Mouse (Mus musculus): ENCODE measurements at regions not wholly inside any gene's neighbourhood (a gene's known extent, or its start where the extent isn't known, plus 50 kb on each side); places are given as distances from the start of the nearest gene placed in this dataset.

GRCm38 (mm10) chr3:128723100-128723499, 476.6 kb upstream of the Pitx2 start:
- Histone ChIP-seq H3K4me3 (replicated peaks; ENCODE audit: insufficient read depth, low read depth, low read length) (no peak overlapping the region), H3K27ac (ENCODE audit: insufficient read depth, low read length) (no peak overlapping the region), H3K4me1 (ENCODE audit: control insufficient read depth, insufficient read depth, low read length) (no peaks in the 10 kb centered on the region), H3K27me3 (ENCODE audit: control insufficient read depth, insufficient read depth, low read length) (no peaks in the 10 kb centered on the region)
- WGBS, result 80% methylated on average over 6 of the region's 6 CpGs
- no peak for TF ChIP-seq POLR2A (IDR thresholded peaks at IDR 0.05; ENCODE audit: borderline replicate concordance, insufficient read depth, low read length)
- TF ChIP-seq CTCF (IDR thresholded peaks at IDR 0.05; ENCODE audit: borderline replicate concordance, insufficient read depth, low read depth, low read length), result no peak
- DNase-seq, result no peak

DNA sequence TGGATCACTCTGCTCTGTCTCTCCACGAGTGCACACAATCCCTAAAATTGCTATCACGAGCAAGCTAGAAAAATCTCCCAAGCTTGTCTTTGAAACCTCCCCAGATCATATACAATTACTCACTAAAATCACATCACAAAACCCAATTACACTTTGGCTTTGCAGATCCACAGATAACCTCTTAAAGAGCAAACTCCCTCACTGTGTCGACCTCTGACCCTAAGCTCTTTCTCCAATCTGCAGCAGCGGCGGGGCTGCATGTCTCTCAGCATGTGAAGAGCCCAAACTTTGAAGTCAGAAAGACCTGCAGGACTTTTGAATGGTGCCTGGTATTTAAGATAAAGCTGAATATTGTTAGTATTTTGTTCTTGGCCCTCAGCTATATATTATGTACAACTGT, 479.4 kb upstream of the Pitx2 start:
- no peaks in the 10 kb centered on the region for H3K27me3 ChIP-seq (ENCODE audit: control insufficient read depth, insufficient read depth, low read length)
- H3K27ac ChIP-seq (ENCODE audit: insufficient read depth, low read length), result no peak overlapping the region
- TF ChIP-seq CTCF (IDR thresholded peaks at IDR 0.05; ENCODE audit: borderline replicate concordance, insufficient read depth, low read depth, low read length) (no peak), POLR2A (IDR thresholded peaks at IDR 0.05; ENCODE audit: borderline replicate concordance, insufficient read depth, low read length) (no peak)
- 61% methylated on average over 5 of the region's 5 CpGs for WGBS
- DNase-seq, result no peak
- H3K4me3 ChIP-seq (replicated peaks; ENCODE audit: insufficient read depth, low read depth, low read length), result no peak overlapping the region
- H3K4me1 ChIP-seq (ENCODE audit: control insufficient read depth, insufficient read depth, low read length), result no peaks in the 10 kb centered on the region

DNA sequence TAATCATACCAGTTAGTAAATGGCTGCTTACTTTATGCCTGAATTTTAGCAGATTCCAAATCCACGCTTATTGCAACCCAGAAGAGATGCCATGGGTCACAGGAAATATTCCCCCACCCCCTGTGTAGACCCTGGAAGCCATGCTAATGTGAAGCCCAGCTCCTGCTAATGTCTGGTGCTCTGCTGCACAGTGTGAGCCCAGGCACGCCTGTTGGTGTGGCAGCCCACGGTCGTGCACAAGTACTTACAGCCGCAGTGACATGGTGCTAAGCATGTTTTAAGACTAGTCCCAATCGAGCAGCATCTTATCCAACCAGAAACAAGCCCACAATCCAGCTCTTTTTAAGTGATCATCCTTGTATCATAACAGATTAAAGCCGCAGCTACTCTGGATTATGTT, 480.5 kb upstream of the Pitx2 start:
- TF ChIP-seq POLR2A (IDR thresholded peaks at IDR 0.05; ENCODE audit: borderline replicate concordance, insufficient read depth, low read length) (no peak), CTCF (IDR thresholded peaks at IDR 0.05; ENCODE audit: borderline replicate concordance, insufficient read depth, low read depth, low read length) (no peak)
- no peaks in the 10 kb centered on the region for H3K27me3 ChIP-seq (ENCODE audit: control insufficient read depth, insufficient read depth, low read length)
- 36% methylated on average over 7 of the region's 7 CpGs for WGBS
- no peak overlapping the region for H3K27ac ChIP-seq (ENCODE audit: insufficient read depth, low read length)
- H3K4me3 ChIP-seq (replicated peaks; ENCODE audit: insufficient read depth, low read depth, low read length), result no peak overlapping the region
- no peaks in the 10 kb centered on the region for H3K4me1 ChIP-seq (ENCODE audit: control insufficient read depth, insufficient read depth, low read length)
- DNase-seq, result no peak

- no peaks in the 10 kb centered on the region for H3K4me1 ChIP-seq (ENCODE audit: control insufficient read depth, insufficient read depth, low read length)
- DNase-seq, result no peak
- no peak overlapping the region for H3K27ac ChIP-seq (ENCODE audit: insufficient read depth, low read length)
- H3K27me3 ChIP-seq (ENCODE audit: control insufficient read depth, insufficient read depth, low read length), result no peaks in the 10 kb centered on the region
- 50% methylated on average over 3 of the region's 3 CpGs for WGBS
- no peak overlapping the region for H3K4me3 ChIP-seq (replicated peaks; ENCODE audit: insufficient read depth, low read depth, low read length)
- TF ChIP-seq CTCF (IDR thresholded peaks at IDR 0.05; ENCODE audit: borderline replicate concordance, insufficient read depth, low read depth, low read length), result no peak
- no peak for TF ChIP-seq POLR2A (IDR thresholded peaks at IDR 0.05; ENCODE audit: borderline replicate concordance, insufficient read depth, low read length)
Observed at GRCm38 (mm10) chr3:128707270-128707669, 492.4 kb upstream of the Pitx2 start.

DNA sequence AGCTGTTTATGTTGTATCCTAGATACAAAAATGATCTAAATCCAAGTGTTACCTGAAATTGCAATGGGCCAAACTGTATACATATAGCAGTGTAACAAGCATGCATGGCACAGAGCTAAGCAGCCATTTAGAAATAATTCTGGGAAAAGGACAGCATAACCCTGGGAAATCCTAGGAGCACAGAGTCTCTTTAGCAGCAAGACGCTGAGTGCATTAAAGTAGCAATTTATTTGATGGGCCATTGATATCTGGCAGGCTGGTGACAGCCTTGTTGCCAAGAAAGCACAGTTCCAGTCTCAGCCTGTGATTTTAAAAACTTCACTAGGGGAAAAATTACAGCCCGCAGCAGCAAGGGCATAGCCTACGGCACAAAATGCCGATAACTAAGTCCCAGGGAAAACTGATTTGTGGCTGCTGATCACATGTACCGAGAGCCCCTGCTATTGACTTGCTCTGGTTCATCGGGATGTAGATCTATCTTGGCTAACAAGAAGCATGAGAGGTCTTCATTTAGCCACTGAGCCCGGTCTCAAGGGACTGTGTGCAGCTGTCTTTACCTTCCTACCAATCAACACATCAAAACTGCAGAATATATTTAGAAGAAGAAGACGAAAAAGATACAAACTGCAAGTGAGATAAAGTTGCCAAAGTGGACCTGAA, 531.1 kb upstream of the Pitx2 start:
- no peak for DNase-seq
- WGBS, result 14% methylated on average over 8 of the region's 8 CpGs
- H3K27me3 ChIP-seq (ENCODE audit: control insufficient read depth, insufficient read depth, low read length), result no peaks in the 10 kb centered on the region; the same call in 1 of the 2 replicates
- H3K4me3 ChIP-seq (replicated peaks; ENCODE audit: insufficient read depth, low read depth, low read length), result no peak overlapping the region
- H3K27ac ChIP-seq (ENCODE audit: insufficient read depth, low read length), result no peak overlapping the region
- H3K4me1 ChIP-seq (ENCODE audit: control insufficient read depth, insufficient read depth, low read length), result no peaks in the 10 kb centered on the region
- TF ChIP-seq CTCF (IDR thresholded peaks at IDR 0.05; ENCODE audit: borderline replicate concordance, insufficient read depth, low read depth, low read length) (no peak), POLR2A (IDR thresholded peaks at IDR 0.05; ENCODE audit: borderline replicate concordance, insufficient read depth, low read length) (no peak)

DNA sequence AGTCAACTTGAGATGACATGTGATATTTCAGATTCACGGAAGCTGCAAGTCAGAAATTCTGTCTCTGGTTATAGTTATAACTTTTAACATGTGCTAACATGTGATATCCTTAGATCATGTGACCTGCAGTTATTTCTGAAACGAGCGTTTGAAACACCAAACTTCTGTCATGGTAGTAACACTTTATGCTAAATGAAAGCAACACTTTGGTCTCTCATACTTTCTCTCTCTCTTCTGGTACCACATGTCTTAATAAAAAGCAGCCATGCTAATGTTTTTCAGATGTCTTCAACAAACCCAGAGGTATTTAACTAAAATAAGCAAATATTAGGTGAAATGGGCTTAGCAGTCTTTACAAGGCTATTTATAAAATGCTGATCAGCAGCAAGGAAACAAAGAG, 534.5 kb upstream of the Pitx2 start:
- Histone ChIP-seq H3K4me3 (replicated peaks; ENCODE audit: insufficient read depth, low read depth, low read length) (no peak overlapping the region), H3K27ac (ENCODE audit: insufficient read depth, low read length) (no peak overlapping the region), H3K4me1 (ENCODE audit: control insufficient read depth, insufficient read depth, low read length) (no peaks in the 10 kb centered on the region), H3K27me3 (ENCODE audit: control insufficient read depth, insufficient read depth, low read length) (no peaks in the 10 kb centered on the region; the same call in 1 of the 2 replicates)
- no peak for TF ChIP-seq CTCF (IDR thresholded peaks at IDR 0.05; ENCODE audit: borderline replicate concordance, insufficient read depth, low read depth, low read length)
- WGBS, result 88% methylated on average over 3 of the region's 3 CpGs
- no peak for DNase-seq

DNA sequence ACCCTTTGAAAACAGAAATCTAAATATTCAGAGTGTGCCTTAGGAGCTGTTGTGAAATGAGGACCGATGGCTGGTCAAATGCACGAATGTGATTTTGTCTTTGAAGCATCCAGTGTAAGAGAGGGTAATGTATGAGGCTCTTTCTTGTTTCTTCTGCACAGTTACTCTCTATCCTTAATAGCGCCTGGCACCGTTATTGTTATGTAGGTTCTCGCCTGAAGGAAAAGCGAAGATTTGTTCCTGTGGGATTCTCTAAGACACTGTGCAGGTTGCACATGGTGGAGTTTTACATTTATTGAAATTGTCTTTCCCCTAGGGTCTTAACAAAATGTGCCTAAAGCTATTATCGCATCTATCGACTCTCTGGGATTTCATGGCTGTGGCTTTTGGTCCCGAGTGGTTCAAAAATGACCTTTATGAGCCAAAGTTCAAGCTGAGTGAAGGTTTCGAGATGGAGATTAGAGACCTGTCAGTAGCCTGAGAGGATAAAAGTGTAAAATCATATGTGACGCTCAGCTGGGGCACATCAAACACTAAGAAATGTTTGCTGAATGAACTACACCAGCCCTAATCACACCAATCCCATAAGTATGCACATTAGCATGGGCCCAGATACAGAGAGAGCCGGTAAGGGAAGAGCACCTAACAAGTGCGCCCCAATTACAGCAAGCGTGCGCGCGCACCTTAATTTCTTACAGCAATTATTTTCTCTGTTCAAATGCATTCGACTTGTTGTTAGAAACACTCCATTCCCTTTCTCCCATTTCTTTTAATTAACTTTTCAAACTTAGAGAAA, 562.5 kb upstream of the Pitx2 start:
- Histone ChIP-seq H3K4me1 (ENCODE audit: control insufficient read depth, insufficient read depth, low read length) (no peaks in the 10 kb centered on the region), H3K4me3 (replicated peaks; ENCODE audit: insufficient read depth, low read depth, low read length) (no peak overlapping the region), H3K27me3 (ENCODE audit: control insufficient read depth, insufficient read depth, low read length) (no peaks in the 10 kb centered on the region), H3K27ac (ENCODE audit: insufficient read depth, low read length) (no peak overlapping the region)
- WGBS, result 67% methylated on average over 18 of the region's 18 CpGs
- no peak for DNase-seq
- TF ChIP-seq CTCF (IDR thresholded peaks at IDR 0.05; ENCODE audit: borderline replicate concordance, insufficient read depth, low read depth, low read length) (no peak), POLR2A (IDR thresholded peaks at IDR 0.05; ENCODE audit: borderline replicate concordance, insufficient read depth, low read length) (no peak)

GRCm38 (mm10) chr3:128627696-128628095, 572.0 kb upstream of the Pitx2 start:
- Histone ChIP-seq H3K27ac (ENCODE audit: insufficient read depth, low read length) (no peak overlapping the region), H3K4me3 (replicated peaks; ENCODE audit: insufficient read depth, low read depth, low read length) (no peak overlapping the region), H3K27me3 (ENCODE audit: control insufficient read depth, insufficient read depth, low read length) (no peaks in the 10 kb centered on the region), H3K4me1 (ENCODE audit: control insufficient read depth, insufficient read depth, low read length) (no peaks in the 10 kb centered on the region)
- TF ChIP-seq POLR2A (IDR thresholded peaks at IDR 0.05; ENCODE audit: borderline replicate concordance, insufficient read depth, low read length), result no peak
- no peak for TF ChIP-seq CTCF (IDR thresholded peaks at IDR 0.05; ENCODE audit: borderline replicate concordance, insufficient read depth, low read depth, low read length)
- 33% methylated on average over 1 of the region's 1 CpGs for WGBS
- no peak for DNase-seq
